In the genomic region with DNA sequence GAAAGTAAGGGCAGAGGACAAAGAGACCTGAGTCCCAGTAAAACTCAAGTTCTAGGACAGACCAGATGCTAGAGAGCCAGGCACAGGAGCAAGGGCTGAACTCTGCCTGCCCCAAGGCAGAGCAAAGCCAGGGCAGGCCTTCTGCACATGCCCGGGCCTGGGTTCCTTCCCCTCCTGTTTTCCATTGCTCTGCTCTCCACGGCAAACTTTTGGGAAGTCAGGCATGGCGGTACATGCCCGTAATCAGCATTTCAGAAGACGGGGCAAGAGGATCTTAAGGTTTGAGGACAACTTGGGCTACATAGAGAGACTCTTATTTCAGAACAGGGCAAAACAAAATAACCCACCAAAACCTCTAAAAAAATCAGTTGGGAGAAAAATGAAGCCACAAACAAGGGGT, we compare ENCODE assay signal across 12 mouse cellular contexts. TPM values are rescaled to one million over a fixed set of nuclear protein-coding genes. Genes with fewer than 3 reads are reported as not detected.
DNase-seq lines count a peak whose midpoint lies in the region; ATAC-seq lines count a peak whose summit lies in the region.
"Had no signal": no experiment of that assay in that cellular context is flagged by ENCODE, and none has a peak within 500 bp of the region (broad histone marks: within the 10 kb centered on the region; RNA-seq: fewer than 3 reads in every experiment).

No protein-coding gene starts in this region.

- no peaks in the 10 kb centered on the region for H3K27me3 ChIP-seq in heart, embryonic 11.5 days (ENCODE audit: control insufficient read depth, insufficient read depth, low read length)
- no peaks in the 10 kb centered on the region for H3K27me3 ChIP-seq in midbrain, embryonic 10.5 days (ENCODE audit: low read depth, poor library complexity, severe bottlenecking)
- no peaks in the 10 kb centered on the region for H3K27me3 ChIP-seq in midbrain, embryonic 14.5 days (ENCODE audit: control insufficient read depth, insufficient read depth, low read length)
- H3K27me3 ChIP-seq in intestine, embryonic 16.5 days (replicated peaks; ENCODE audit: control insufficient read depth, insufficient read depth, low read length) = no peaks in the 10 kb centered on the region
- H3K27me3 ChIP-seq in stomach, embryonic 16.5 days (ENCODE audit: control insufficient read depth, insufficient read depth, low read length) = no peaks in the 10 kb centered on the region

- no peak overlapping the region for H3K4me3 ChIP-seq in heart, embryonic 11.5 days (ENCODE audit: low read depth, low read length)
- no peak overlapping the region for H3K4me3 ChIP-seq in midbrain, embryonic 10.5 days
- no peak overlapping the region for H3K4me3 ChIP-seq in midbrain, embryonic 14.5 days (replicated peaks; ENCODE audit: low read depth, low read length)
- no peak overlapping the region for H3K4me3 ChIP-seq in intestine, embryonic 16.5 days (ENCODE audit: low read length)
- H3K4me3 ChIP-seq in stomach, embryonic 16.5 days (replicated peaks; ENCODE audit: low read length) = no peak overlapping the region

- no peak for DNase-seq in heart, postnatal 4 days
- DNase-seq in midbrain, embryonic 10.5 days (ENCODE audit: low spot score) = peak; percentile 11
- no peak for DNase-seq in midbrain, embryonic 14.5 days
- no peak for DNase-seq in adrenal gland, postnatal 10 days
- DNase-seq in thymus, postnatal 14 days = no peak
- DNase-seq: gastrocnemius, postnatal 25 days; left cerebral cortex, postnatal 4 days had no signal

- ATAC-seq in heart, embryonic 11.5 days (replicated peaks; ENCODE audit: insufficient number of reproducible peaks, low FRiP score, low TSS enrichment) = no peak
- ATAC-seq in midbrain, embryonic 14.5 days (ENCODE audit: low FRiP score, low TSS enrichment) = no peak
- ATAC-seq in intestine, embryonic 16.5 days = no peak
- ATAC-seq in stomach, embryonic 16.5 days (ENCODE audit: insufficient read depth, low FRiP score) = no peak

- no peaks in the 10 kb centered on the region for H3K36me3 ChIP-seq in heart, embryonic 11.5 days (ENCODE audit: control insufficient read depth, insufficient read depth, low read length)
- peaks cover 10% of the 10 kb centered on the region for H3K36me3 ChIP-seq in midbrain, embryonic 10.5 days
- H3K36me3 ChIP-seq in midbrain, embryonic 14.5 days (ENCODE audit: control insufficient read depth, insufficient read depth, low read length) = no peaks in the 10 kb centered on the region
- H3K36me3 ChIP-seq in intestine, embryonic 16.5 days (ENCODE audit: control insufficient read depth, insufficient read depth, low read length) = no peaks in the 10 kb centered on the region
- H3K36me3 ChIP-seq in stomach, embryonic 16.5 days (ENCODE audit: control insufficient read depth, insufficient read depth, low read length) = no peaks in the 10 kb centered on the region

- H3K4me1 ChIP-seq in heart, embryonic 11.5 days (ENCODE audit: control insufficient read depth, insufficient read depth, low read length) = peaks cover 32% of the 10 kb centered on the region
- H3K4me1 ChIP-seq in midbrain, embryonic 10.5 days = peaks cover 18% of the 10 kb centered on the region
- no peaks in the 10 kb centered on the region for H3K4me1 ChIP-seq in midbrain, embryonic 14.5 days (ENCODE audit: control insufficient read depth, insufficient read depth, low read length)
- H3K4me1 ChIP-seq in intestine, embryonic 16.5 days (ENCODE audit: control insufficient read depth, insufficient read depth, low read length) = peaks cover 29% of the 10 kb centered on the region
- H3K4me1 ChIP-seq in stomach, embryonic 16.5 days (ENCODE audit: control insufficient read depth, insufficient read depth, low read length) = peaks cover 31% of the 10 kb centered on the region

- WGBS in heart, embryonic 11.5 days (ENCODE audit: insufficient replicate concordance) = 76% methylated on average over 5 of the region's 5 CpGs
- 87% methylated on average over 5 of the region's 5 CpGs for WGBS in midbrain, embryonic 10.5 days
- WGBS in midbrain, embryonic 14.5 days = 88% methylated on average over 5 of the region's 5 CpGs
- WGBS in intestine, embryonic 16.5 days = 79% methylated on average over 5 of the region's 5 CpGs
- WGBS in stomach, embryonic 16.5 days = 61% methylated on average over 5 of the region's 5 CpGs

- H3K4me2 ChIP-seq in heart, embryonic 11.5 days = no peak overlapping the region
- no peak overlapping the region for H3K4me2 ChIP-seq in midbrain, embryonic 14.5 days (ENCODE audit: low read length)
- H3K4me2 ChIP-seq in intestine, embryonic 16.5 days (ENCODE audit: low read depth, low read length) = no peak overlapping the region
- no peak overlapping the region for H3K4me2 ChIP-seq in stomach, embryonic 16.5 days (ENCODE audit: low read depth, low read length)

- H3K9me3 ChIP-seq in heart, embryonic 11.5 days (replicated peaks; ENCODE audit: control insufficient read depth, low read length) = no peaks in the 10 kb centered on the region
- H3K9me3 ChIP-seq in midbrain, embryonic 10.5 days (replicated peaks) = no peaks in the 10 kb centered on the region
- no peaks in the 10 kb centered on the region for H3K9me3 ChIP-seq in midbrain, embryonic 14.5 days (ENCODE audit: control insufficient read depth, low read length)
- no peaks in the 10 kb centered on the region for H3K9me3 ChIP-seq in intestine, embryonic 16.5 days (ENCODE audit: control insufficient read depth, low read length)
- no peaks in the 10 kb centered on the region for H3K9me3 ChIP-seq in stomach, embryonic 16.5 days (replicated peaks; ENCODE audit: control insufficient read depth, low read length)

- peak overlapping the region; percentile 58 for H3K27ac ChIP-seq in heart, embryonic 11.5 days (ENCODE audit: low read depth, low read length)
- H3K27ac ChIP-seq in midbrain, embryonic 10.5 days (replicated peaks) = peak overlapping the region; percentile 55
- no peak overlapping the region for H3K27ac ChIP-seq in midbrain, embryonic 14.5 days (replicated peaks; ENCODE audit: low read depth, low read length)
- H3K27ac ChIP-seq in intestine, embryonic 16.5 days (ENCODE audit: low read length) = peak overlapping the region; percentile 54; the same call in 1 of the 2 replicates
- H3K27ac ChIP-seq in stomach, embryonic 16.5 days (ENCODE audit: low read length) = peak overlapping the region; percentile 48

- H3K9ac ChIP-seq in heart, embryonic 11.5 days (ENCODE audit: low read depth, low read length) = 0 out of 2 replicates have a peak overlapping the region, but pooled peaks have one; percentile 39
- no peak overlapping the region for H3K9ac ChIP-seq in midbrain, embryonic 14.5 days (replicated peaks; ENCODE audit: low read length)
- H3K9ac ChIP-seq in intestine, embryonic 16.5 days (ENCODE audit: low read depth, low read length) = 0 out of 2 replicates have a peak overlapping the region, but pooled peaks have one; percentile 25
- no peak overlapping the region for H3K9ac ChIP-seq in stomach, embryonic 16.5 days (ENCODE audit: low read length)

RNA-seq across cellular contexts. Expression of a gene that starts 7.2 kb away (rescaled TPM):
- polyA plus RNA-seq in heart, embryonic 11.5 days (2014; fragmentation: Nextera tagmentation; extraction: Ambion mirVana) = 0.39 and 0.62 TPM in 2 replicates
- total RNA-seq in heart, postnatal 4 days (2021) = 10 to 100 TPM in 1 of 2 experiments, 1 to 10 TPM in 1; 4.6 to 10.6 TPM
- 1.9 and 2.1 TPM in 2 replicates for polyA plus RNA-seq in midbrain, embryonic 10.5 days (2016; fragmentation: Nextera tagmentation; extraction: Ambion mirVana)
- polyA plus RNA-seq in midbrain, embryonic 14.5 days (2014; fragmentation: Nextera tagmentation; extraction: Ambion mirVana) = 0.70 and 1.1 TPM in 2 replicates
- 1.8 TPM in 2 replicates for polyA plus RNA-seq in intestine, embryonic 16.5 days (2015; fragmentation: Nextera tagmentation; extraction: Ambion mirVana)
- 2.3 and 2.8 TPM in 2 replicates for polyA plus RNA-seq in stomach, embryonic 16.5 days (2015; fragmentation: Nextera tagmentation; extraction: Ambion mirVana)
- 10 to 100 TPM; 23.8 to 34.7 TPM for total RNA-seq in adrenal gland, postnatal 10 days (2021)
- polyA plus RNA-seq: erythroblast, embryonic 14.5 days had no signal

RNA-seq across cellular contexts. Expression of a gene that starts 7.7 kb away (rescaled TPM):
- polyA plus RNA-seq in heart, embryonic 11.5 days (2014; fragmentation: Nextera tagmentation; extraction: Ambion mirVana) = 10.2 and 11.2 TPM in 2 replicates
- 1 to 10 TPM; 5.5 to 6.7 TPM for total RNA-seq in heart, postnatal 4 days (2021)
- 17.0 and 17.7 TPM in 2 replicates for polyA plus RNA-seq in midbrain, embryonic 10.5 days (2016; fragmentation: Nextera tagmentation; extraction: Ambion mirVana)
- polyA plus RNA-seq in midbrain, embryonic 14.5 days (2014; fragmentation: Nextera tagmentation; extraction: Ambion mirVana) = 6.1 and 8.7 TPM in 2 replicates
- polyA plus RNA-seq in intestine, embryonic 16.5 days (2015; fragmentation: Nextera tagmentation; extraction: Ambion mirVana) = 11.4 and 11.9 TPM in 2 replicates
- polyA plus RNA-seq in stomach, embryonic 16.5 days (2015; fragmentation: Nextera tagmentation; extraction: Ambion mirVana) = 10.9 and 11.9 TPM in 2 replicates
- total RNA-seq in adrenal gland, postnatal 10 days (2021) = 1 to 10 TPM; 6.2 to 8.8 TPM

RNA-seq across cellular contexts. Expression of a gene that starts 40.5 kb away (rescaled TPM):
- polyA plus RNA-seq in heart, embryonic 11.5 days (2014; fragmentation: Nextera tagmentation; extraction: Ambion mirVana) = 12.4 and 13.0 TPM in 2 replicates
- 10 to 100 TPM; 19.1 to 22.7 TPM for total RNA-seq in heart, postnatal 4 days (2021)
- 11.4 and 13.0 TPM in 2 replicates for polyA plus RNA-seq in midbrain, embryonic 10.5 days (2016; fragmentation: Nextera tagmentation; extraction: Ambion mirVana)
- polyA plus RNA-seq in midbrain, embryonic 14.5 days (2014; fragmentation: Nextera tagmentation; extraction: Ambion mirVana) = 14.8 and 17.5 TPM in 2 replicates
- polyA plus RNA-seq in intestine, embryonic 16.5 days (2015; fragmentation: Nextera tagmentation; extraction: Ambion mirVana) = 7.2 and 7.5 TPM in 2 replicates
- polyA plus RNA-seq in stomach, embryonic 16.5 days (2015; fragmentation: Nextera tagmentation; extraction: Ambion mirVana) = 8.8 and 9.6 TPM in 2 replicates
- 10 to 100 TPM; 21.0 to 27.3 TPM for total RNA-seq in adrenal gland, postnatal 10 days (2021)

RNA-seq across cellular contexts. Expression of a gene that starts 49.8 kb away (rescaled TPM):
- not detected in 2 replicates for polyA plus RNA-seq in heart, embryonic 11.5 days (2014; fragmentation: Nextera tagmentation; extraction: Ambion mirVana)
- total RNA-seq in heart, postnatal 4 days (2021) = not detected
- not detected in 2 replicates for polyA plus RNA-seq in midbrain, embryonic 10.5 days (2016; fragmentation: Nextera tagmentation; extraction: Ambion mirVana)
- polyA plus RNA-seq in midbrain, embryonic 14.5 days (2014; fragmentation: Nextera tagmentation; extraction: Ambion mirVana) = not detected in 2 replicates
- polyA plus RNA-seq in intestine, embryonic 16.5 days (2015; fragmentation: Nextera tagmentation; extraction: Ambion mirVana) = not detected in 2 replicates
- polyA plus RNA-seq in stomach, embryonic 16.5 days (2015; fragmentation: Nextera tagmentation; extraction: Ambion mirVana) = not detected in 2 replicates
- not detected for total RNA-seq in adrenal gland, postnatal 10 days (2021)
- total RNA-seq: gastrocnemius, postnatal 25 days; left cerebral cortex, postnatal 4 days had no signal
- polyA plus RNA-seq: C2C12; erythroblast, embryonic 14.5 days had no signal

Comparison
In these comparisons a context has a peak if more than half of its experiments do, and no peak if none do; other contexts are left out.
1. H3K9ac ChIP-seq: peak in heart, embryonic 11.5 days (single experiment) and intestine, embryonic 16.5 days (single experiment); none in midbrain, embryonic 14.5 days (single experiment) and stomach, embryonic 16.5 days (single experiment).